Mouse (Mus musculus): Measurements from ENCODE around the gene Hormad2. TPM values are rescaled to one million over a fixed set of nuclear protein-coding genes. Genes with fewer than 3 reads are reported as not detected.

Gene Hormad2
- total and polyA plus RNA-seq, 3 experiments: not detected

GRCm38 (mm10) chr11:4446195-4446868, 5.4 kb upstream of the Hormad2 start:
- H3K27me3 ChIP-seq (replicated peaks): no peaks in the 10 kb centered on the region
- dilution Hi-C loops (cut with MboI; ENCODE audit: extremely low pct_ligation_motif_present, extremely low pct_unique_long_range_greater_than_20kb, low sequenced_read_pairs): no loop called here
- in situ Hi-C loops (cut with MboI; ENCODE audit: low pct_ligation_motif_present, low pct_unique_long_range_greater_than_20kb, low sequenced_read_pairs): loop anchor here (25.0 kb wide), 1 partner anchor 391 kb away; the partner anchor contains the start of gene Nf2
- DNase-seq (ENCODE audit: extremely low read depth): no peak
- H3K79me2 ChIP-seq (replicated peaks; ENCODE audit: control insufficient read depth, extremely low read depth, insufficient read depth, poor library complexity, severe bottlenecking): no peaks in the 10 kb centered on the region
- no peaks in the 10 kb centered on the region for H3K36me3 ChIP-seq (replicated peaks in 1 of 2; ENCODE audit: control insufficient read depth in 1 of 2, insufficient read depth in 1 of 2, low read length in 1 of 2)
- H3K9me3 ChIP-seq (replicated peaks; ENCODE audit: low read length): no peaks in the 10 kb centered on the region
- H3K4me1 ChIP-seq (ENCODE audit: control insufficient read depth in 1 of 2, insufficient read depth in 2 of 2): no peaks in the 10 kb centered on the region
- no peak overlapping the region for H3K4me3 ChIP-seq (replicated peaks in 1 of 3; ENCODE audit: low read depth in 2 of 3, low read length in 2 of 3, poor library complexity in 1 of 3)
- no peak overlapping the region for H3K27ac ChIP-seq (ENCODE audit: insufficient read depth, low read depth)
- H3K4me2 ChIP-seq (ENCODE audit: insufficient read depth, low read depth, poor library complexity, severe bottlenecking): no peak overlapping the region
- no peak for TF ChIP-seq RCOR1 (conservative IDR thresholded peaks at IDR 0.05; ENCODE audit: low read depth, low read length)
- no peak for TF ChIP-seq ZC3H11A (IDR thresholded peaks at IDR 0.05; ENCODE audit: low read depth, low read length)
- no peak for TF ChIP-seq POLR2AphosphoS2 (IDR thresholded peaks at IDR 0.05; ENCODE audit: low read depth, low read length)
- no peak for TF ChIP-seq CHD2 (IDR thresholded peaks at IDR 0.05; ENCODE audit: low read length)
- TF ChIP-seq MAZ (IDR thresholded peaks at IDR 0.05; ENCODE audit: low read depth, low read length): no peak
- TF ChIP-seq MXI1 (IDR thresholded peaks at IDR 0.05; ENCODE audit: low read depth, low read length): no peak
- no peak for TF ChIP-seq ZKSCAN1 (IDR thresholded peaks at IDR 0.05; ENCODE audit: borderline replicate concordance, low read depth, low read length)
- no peak overlapping the region for H3K9ac ChIP-seq (ENCODE audit: insufficient read depth, low read depth)

- Histone ChIP-seq H3K4me2 (ENCODE audit: insufficient read depth, low read depth, poor library complexity, severe bottlenecking) (no peak overlapping the region), H3K9ac (ENCODE audit: insufficient read depth, low read depth) (no peak overlapping the region), H3K27ac (ENCODE audit: insufficient read depth, low read depth) (no peak overlapping the region), H3K79me2 (replicated peaks; ENCODE audit: control insufficient read depth, extremely low read depth, insufficient read depth, poor library complexity, severe bottlenecking) (no peaks in the 10 kb centered on the region), H3K4me3 (replicated peaks in 1 of 3; ENCODE audit: low read depth in 2 of 3, low read length in 2 of 3, poor library complexity in 1 of 3) (no peak overlapping the region), H3K27me3 (replicated peaks) (no peaks in the 10 kb centered on the region), H3K9me3 (replicated peaks; ENCODE audit: low read length) (no peaks in the 10 kb centered on the region), H3K36me3 (replicated peaks in 1 of 2; ENCODE audit: control insufficient read depth in 1 of 2, insufficient read depth in 1 of 2, low read length in 1 of 2) (no peaks in the 10 kb centered on the region), H3K4me1 (ENCODE audit: control insufficient read depth in 1 of 2, insufficient read depth in 2 of 2) (peaks cover 7 to 21% of the 10 kb centered on the region in 2 experiments; a peak in 3 of 4 replicates)
- in situ Hi-C loops (cut with MboI; ENCODE audit: low pct_ligation_motif_present, low pct_unique_long_range_greater_than_20kb, low sequenced_read_pairs): loop anchor here (25.0 kb wide), 1 partner anchor 395 kb away; the partner anchor contains the start of gene Nf2
- no peak for TF ChIP-seq MXI1 (IDR thresholded peaks at IDR 0.05; ENCODE audit: low read depth, low read length)
- no peak for TF ChIP-seq TBP (conservative IDR thresholded peaks at IDR 0.05; ENCODE audit: low read depth, low read length)
- TF ChIP-seq ZMIZ1 (IDR thresholded peaks at IDR 0.05; ENCODE audit: low read depth, low read length): no peak
- no peak for TF ChIP-seq MAX (IDR thresholded peaks at IDR 0.05; ENCODE audit: low read length)
- no peak for TF ChIP-seq USF2 (conservative IDR thresholded peaks at IDR 0.05; ENCODE audit: low read depth, low read length)
- no peak for TF ChIP-seq UBTF (IDR thresholded peaks at IDR 0.05; ENCODE audit: low read depth, low read length)
- TF ChIP-seq MYC (IDR thresholded peaks at IDR 0.05; ENCODE audit: low read depth, low read length): no peak
- no peak for DNase-seq (ENCODE audit: extremely low read depth)
- dilution Hi-C loops (cut with MboI; ENCODE audit: extremely low pct_ligation_motif_present, extremely low pct_unique_long_range_greater_than_20kb, low sequenced_read_pairs): no loop called here
Observed at GRCm38 (mm10) chr11:4442280-4442679, 1.4 kb upstream of the Hormad2 start.

Measured in CH12.LX (cell line).